Mouse (Mus musculus) v-Abl transformed pro-B cells (cell line): Measurements from ENCODE around the gene Map2k2.

Experiments
- in situ Hi-C, 2 experiments: fragments of 400-800 bp; cut with MboI; formaldehyde crosslinking; loops; one replicate each; pipeline ENCODE4 v1.15.1; 2025; ENCODE audit not compliant: unreplicated experiment in 2 of 2

Gene Map2k2

DNA sequence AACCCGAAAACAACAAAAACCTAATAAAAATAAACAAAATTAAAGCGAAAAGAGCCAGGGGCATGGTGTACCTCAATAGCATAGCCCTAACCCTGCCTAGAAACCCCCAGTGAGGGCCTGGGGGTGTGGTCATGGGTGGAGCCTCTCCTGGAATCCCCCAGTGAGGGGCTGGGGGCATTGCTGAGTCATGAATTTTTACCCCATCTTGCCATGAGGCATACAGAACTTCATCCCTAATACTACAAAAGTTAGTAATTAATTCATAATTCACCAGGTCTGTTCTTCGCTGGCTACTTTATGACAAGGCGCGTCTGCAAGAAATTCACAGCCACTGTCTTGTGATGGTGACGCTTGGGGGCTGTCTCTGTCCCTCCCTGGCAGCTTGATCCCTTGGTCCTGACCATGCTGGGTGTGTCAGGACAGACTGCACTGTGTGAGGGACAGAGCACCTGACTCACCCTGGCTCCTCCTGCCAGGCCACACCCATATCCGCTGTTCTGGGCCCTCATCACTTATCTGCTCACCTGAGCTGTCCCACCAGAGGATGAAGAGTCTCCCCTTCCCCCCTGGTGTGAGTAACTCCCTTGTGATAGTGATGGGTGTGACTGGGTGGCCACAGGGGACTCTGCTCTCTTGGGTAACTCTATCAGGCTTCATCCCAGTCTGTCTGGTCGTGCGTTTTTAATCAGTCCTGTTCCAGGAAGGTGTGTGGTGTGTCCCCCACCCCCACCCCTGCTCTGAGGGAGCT lies 10.6 kb upstream of the Map2k2 start:
- in situ Hi-C loops: loop anchor here (5.0 kb wide), 3 partner anchors 32 to 77 kb away; no protein-coding TSS in a partner anchor

DNA sequence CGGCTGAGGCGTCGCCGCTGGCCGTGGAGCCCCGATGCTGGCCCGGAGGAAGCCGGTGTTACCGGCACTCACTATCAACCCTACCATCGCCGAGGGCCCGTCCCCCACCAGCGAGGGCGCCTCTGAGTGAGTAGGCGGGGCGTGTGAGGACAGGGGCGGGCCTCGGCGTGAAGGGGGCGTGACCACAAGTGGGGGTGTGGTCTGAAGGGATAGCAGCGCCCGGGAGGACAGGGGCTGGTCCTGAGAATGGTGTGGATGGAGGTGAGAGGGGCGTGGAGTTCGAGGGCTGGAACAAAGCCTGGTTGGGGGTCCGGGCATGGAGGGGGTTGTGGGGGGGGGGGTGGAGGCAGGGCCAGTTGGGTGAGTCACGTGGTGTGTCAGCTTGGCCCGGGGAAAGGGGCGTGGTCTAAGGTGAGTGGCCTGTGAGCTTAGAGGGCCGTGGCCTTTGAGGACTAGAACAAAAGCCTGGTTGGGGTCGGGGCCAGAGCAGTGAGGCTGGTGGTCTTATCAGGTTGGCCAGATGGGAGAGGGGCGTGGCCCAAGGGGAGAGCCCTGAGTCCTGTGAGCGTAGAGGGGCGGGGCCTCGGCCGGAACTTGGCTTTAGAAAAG lies 502 bp downstream of the Map2k2 start:
- in situ Hi-C loops: no loop called here

DNA sequence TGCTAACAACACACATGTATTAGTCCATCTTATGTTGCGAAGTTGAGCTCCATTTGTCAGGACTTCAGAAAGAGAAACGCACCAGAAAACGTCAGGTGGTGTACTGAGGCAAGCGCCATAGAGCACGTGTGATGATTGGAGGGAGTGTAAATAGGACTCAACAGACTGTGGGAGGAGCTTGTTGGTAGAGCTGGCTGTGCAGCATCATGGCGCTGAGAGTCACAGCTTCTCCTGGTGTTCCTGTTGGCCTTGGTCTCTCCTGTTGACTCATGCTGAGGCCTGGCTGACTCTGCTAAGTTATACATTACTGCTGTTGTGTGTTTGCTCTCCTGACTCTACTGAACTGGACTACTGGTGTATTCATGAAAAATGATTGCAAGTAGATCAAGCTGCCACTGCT lies 7.2 kb downstream of the Map2k2 start:
- in situ Hi-C loops: no loop called here

DNA sequence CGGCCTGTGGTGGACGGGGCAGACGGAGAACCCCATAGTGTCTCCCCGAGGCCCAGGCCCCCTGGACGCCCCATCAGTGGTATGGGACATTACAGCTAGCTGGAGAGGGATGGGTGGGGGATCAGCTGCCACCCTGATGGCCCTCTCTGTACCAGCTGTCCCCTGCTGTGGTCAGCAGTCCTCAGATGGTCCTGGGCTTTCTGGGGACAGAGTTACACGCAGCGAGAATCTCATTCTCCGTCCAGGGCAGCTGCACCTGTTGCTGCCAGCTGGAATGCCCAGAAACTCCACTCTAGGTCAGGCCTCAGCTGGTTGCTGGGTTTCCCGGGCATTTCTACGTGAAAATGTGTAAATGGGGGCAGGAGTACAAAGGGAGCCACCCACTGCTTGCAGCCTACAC lies 13.9 kb downstream of the Map2k2 start:
- in situ Hi-C loops: no loop called here

DNA sequence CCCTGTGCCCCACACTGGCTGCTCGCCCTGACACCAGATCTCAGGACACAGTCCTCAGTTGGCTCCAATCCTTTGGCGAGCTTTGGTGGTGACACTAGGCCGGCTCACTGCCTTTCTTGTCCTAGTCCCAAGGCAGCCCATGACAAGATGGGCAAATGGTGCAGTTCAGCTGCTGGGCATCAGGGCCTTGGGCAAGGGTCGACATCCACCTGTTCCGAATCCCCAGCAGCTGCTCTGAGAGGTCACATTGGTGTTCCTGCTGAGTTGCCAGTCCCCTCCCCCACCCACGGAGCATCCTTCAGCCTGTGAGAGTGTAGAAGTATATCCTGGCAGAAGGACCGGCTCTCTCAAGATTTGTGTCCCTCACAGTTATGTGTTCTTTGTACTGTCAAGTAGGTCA lies 14.9 kb downstream of the Map2k2 start:
- in situ Hi-C loops: no loop called here

DNA sequence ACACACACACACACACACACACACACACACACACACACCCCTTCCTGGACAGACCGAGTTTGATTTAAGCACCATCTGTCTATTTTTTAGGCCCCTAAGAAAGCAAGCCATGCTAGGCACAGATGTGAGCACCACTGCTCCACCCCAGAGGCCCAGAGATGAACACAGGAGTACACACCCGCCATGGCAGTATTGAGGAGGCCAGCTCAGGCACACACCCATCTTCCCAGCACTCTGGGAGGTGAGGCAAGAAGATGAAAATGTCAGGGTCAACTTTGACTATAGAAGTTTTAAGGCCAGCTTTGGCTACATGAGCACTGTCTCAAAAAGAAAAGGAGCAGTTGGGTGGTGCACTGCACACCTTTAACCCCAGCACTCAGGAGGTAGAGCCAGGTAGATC lies 17.2 kb downstream of the Map2k2 start:
- in situ Hi-C loops: no loop called here

DNA sequence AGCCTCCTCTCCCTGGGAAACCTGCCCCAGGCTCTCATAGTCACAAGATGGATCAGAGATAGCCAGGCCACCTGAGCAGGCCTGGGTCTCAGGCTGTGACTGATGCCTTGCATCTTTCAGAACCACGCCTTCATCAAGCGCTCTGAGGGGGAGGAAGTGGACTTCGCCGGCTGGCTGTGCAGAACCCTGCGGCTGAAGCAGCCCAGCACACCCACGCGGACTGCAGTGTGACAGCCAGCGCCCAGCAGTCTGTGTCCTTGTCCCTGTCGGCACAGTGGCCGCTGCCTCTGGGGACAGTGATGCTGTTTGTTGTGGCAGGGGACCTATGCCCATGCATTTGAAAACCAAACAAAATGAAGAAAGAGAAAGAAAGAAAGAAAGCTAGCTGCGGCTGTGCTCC lies 17.8 kb downstream of the Map2k2 start:
- in situ Hi-C loops: no loop called here

DNA sequence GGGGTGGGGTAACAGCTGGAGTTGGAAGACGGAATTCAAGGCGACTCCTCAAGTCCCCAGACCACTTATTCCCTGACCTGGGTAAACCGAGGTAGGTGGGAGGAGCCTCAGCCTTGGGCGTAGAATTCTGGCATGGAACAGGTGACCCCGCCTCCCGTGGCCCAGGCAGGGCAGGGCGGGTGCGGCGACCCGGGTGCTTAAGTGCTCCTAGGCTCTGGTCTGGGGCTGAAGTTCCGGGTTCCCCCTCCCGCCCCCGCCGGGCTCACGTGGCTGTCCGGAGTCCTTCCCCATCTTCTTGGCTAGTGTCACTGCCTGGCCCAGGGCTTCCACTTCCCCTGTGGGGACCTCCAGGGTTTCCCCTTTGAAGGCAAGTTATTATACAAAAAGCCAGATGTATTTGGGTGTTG lies 28.5 kb downstream of the Map2k2 start:
- in situ Hi-C loops: loop anchor here in 1 of 2 experiments (5.0 kb wide), 1 partner anchor 33 kb away; the partner anchor contains the start of gene Pias4

DNA sequence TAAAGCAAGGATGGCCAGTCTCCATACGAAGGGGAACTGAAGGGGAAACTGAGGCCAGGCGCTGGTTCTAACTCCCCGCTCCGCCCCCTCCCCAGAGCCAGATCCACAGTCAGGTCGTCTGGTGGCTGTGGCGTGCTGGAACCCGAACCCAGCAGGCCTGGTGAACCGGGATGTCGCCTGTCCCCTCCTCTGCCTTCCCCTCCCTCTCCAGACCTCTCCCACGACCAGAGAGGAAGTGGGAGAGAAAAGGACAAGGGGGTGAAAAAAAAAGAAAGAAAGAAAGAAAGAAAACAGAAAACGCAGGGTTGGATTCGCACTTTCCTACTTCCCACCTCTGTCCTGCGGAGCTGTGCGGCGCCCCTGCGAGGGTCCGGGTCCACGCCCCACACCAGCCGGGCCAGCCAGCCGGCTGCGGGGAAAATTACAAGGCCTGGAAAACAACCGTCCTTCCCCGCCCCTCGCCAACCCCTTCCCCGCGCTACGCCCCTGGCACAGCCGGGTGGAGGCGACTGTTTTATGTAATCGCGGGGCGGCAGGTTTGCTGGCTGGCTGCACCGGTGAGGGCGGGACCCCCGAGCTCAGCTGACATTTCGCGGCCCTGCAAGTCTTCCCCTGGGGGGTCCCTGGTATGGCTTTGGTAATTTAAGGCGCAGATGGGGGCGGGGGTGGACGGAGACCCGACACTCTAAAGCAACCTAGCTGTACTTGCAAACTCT lies 29.4 kb downstream of the Map2k2 start, which contains the start of gene Zbtb7a:
TSS of gene Zbtb7a (plus strand) at position 255 of the 716 bp plus-strand sequence.
- in situ Hi-C loops: loop anchor here in 1 of 2 experiments (5.0 kb wide), 1 partner anchor 32 kb away; the partner anchor contains the start of gene Pias4

DNA sequence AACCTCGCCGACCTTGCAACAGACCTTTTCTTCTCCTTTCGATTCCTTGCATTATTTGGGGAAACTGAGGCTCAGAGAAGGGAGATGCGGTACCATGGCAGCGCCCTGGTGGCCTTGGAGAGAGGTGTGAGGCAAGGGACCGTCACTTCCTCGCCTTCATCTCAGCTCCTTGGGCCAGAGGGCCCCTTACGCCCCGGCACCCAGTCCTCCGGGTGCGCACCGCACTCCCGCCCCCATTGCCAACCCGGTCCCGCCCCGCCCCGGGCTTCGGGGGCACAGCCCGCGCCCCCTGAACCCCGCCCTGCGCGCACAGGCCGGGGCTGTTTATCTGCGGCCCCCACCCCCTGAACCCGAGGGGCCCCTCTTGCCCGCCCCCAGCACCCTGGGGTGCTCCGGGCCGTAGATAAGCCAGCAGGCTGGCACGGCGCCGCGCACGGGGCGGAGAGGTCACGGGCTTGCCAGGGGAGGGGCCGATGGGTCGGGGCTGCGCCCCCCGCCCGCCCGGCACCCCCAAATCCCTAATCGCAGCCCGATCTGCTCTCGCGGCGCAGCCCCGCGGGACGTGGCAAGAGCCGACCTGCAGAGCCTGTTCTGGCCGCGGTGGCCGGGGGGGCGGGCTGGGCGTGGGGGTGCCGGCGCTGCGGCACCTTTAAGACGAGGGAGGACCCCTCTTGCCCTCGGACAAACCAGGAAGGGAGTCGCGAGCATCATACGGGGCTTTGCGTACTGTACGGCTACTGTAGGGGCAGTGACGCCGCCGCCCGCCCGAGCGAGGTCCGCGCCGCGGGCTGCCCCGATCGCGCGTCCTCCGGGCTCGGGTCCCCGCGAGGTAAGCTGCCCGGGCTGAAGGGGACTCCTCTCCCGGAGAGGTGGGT lies 30.4 kb downstream of the Map2k2 start:
- in situ Hi-C loops: no loop called here

DNA sequence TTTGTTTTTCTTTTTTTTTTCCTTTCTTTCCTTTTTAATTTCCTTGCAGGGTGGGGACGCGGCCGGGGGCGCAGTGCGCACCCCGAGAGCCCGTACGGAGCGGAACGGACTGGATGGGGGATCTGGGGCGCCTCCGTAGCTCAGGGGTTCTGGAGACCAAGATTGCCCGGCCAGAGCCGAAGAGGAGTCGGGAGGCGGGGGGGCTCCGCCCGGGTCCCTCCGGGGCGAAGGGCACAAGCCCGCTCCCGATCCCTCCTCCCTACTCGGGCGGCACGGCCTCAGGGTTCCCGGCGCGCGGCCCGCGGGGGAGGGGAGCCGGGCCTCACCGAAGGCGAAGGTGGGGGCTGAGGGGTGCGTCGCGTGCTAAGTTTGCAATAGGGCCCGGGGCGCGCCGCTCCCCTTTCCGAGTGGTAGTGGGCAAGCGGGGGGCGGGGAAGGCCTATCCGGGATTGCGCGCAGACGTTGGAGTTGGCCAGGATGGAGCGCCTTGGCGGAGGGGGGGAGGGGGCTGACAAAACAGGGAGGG lies 31.1 kb downstream of the Map2k2 start:
- in situ Hi-C loops: no loop called here

DNA sequence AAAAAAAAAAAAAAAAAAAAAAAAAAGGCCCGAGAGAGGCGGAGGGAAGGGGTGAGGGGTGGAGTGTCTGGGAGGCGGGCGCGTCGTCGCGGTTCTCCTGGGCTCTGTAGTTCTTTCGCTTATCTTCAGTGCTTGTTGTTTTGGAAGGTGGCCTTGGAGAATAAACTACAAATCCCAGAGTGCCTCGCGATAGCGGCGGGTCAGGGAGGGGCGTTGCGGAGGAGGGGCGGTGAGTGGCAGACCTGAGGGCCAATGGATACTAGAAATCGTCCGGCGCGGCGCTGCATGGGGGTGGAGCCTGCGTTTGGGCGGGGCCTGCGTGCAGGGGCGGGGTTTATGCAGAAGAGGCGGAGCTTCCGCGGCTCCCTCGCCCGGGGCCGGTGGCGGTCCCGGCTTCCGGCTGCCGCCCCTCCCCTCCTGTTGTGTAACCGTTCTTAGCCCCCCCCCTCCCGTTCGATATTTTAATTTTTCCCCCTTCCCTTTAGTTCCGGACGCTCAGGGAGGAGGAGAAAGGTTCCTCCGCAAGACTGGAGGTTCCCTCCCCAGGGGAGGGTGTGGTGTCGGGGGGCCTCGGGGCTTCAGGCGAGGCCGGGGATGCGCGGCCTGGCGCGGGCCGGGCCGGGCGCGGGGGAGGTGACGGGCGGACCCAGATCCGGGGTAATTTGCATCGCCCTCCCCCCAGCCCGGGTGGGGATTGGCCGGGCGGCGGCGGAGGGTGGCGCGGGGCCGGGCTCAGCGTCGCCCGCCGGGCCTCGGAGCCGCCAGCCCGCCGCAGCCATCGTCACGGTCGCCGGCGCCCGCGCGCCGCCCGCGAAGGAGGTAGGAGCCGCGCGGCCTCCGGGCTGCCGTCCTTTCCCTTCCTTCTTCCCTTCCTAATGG lies 31.8 kb downstream of the Map2k2 start:
- in situ Hi-C loops: no loop called here

DNA sequence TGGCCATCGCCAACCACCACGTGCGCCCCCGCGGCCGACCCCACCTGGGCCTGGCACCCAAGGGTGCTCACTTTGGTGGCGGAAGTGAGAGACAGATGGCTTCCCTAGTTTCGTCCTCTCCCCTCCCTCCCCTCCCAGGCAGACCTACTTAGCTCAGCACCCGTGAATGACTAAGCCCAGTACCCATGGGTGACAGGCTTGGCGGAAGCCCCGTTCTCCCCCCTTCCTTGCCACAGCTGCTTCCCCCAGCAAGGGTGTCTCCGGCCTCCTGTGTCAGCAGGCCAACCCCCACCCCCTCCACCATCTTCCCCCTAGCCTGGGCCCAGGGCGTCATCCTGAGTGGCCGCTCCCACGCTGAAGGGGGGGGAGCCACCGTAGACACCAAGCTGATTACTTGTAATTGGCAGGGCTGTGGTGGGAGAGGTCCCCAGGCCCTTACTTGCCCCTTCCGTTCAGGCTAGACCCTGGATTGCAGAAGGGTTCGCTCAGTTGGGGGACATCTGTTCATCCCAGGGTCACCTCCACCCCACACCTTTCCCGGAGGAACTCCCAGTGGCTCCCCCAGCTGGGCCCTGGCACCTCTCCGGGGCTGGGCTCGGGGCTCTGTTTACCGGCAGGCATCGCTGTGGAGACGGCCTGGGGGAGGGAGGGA lies 32.5 kb downstream of the Map2k2 start:
- in situ Hi-C loops: no loop called here

DNA sequence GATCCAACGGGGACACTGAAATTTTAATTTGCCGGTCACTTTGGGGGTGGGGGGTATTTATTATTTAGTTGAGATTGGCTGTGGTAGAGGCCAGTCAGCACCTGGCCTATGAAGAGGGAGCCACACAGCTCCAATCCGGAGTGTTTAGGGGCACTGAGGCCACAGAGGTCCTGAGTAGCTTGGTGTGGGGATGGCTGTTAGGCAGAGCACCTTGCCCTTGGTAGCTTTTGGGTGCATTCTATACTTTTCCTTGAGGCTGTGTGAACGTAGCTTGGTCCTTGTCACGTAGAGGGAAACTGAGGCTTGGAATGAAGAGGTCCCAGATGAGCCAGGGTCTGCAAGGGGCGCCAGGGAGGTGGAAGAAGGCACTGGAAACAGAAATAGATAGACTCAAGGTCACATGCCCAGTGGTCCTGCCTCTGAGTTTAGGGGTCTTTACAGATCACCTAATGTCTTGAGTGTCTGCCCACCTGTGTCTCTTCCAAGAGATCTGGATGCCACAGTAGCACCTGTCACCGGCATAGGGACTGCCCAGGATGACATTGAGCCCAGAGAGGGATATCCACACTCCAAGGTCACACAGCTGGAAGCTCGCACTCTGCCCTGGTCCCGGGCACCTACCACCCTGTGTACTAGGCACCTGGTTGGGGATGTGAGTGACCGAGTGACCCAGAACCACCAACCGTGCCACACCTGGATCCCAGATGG lies 33.3 kb downstream of the Map2k2 start:
- in situ Hi-C loops: no loop called here

DNA sequence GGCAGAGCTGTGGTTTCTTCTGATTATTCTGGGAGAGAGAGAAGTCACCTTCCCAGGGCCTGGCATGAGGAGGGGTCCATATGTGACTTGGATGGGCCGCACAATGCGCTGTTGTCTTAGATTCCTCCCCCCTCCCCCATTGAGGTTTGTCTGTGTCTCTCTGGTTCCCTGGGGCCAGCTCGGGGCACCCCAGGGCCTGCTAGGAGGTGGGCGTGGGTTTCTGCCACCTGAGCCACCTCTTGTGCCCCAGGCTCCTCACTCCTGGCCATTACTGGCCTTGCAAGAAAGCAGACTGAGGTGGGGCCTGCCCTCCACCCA lies 33.8 kb downstream of the Map2k2 start:
- in situ Hi-C loops: no loop called here

DNA sequence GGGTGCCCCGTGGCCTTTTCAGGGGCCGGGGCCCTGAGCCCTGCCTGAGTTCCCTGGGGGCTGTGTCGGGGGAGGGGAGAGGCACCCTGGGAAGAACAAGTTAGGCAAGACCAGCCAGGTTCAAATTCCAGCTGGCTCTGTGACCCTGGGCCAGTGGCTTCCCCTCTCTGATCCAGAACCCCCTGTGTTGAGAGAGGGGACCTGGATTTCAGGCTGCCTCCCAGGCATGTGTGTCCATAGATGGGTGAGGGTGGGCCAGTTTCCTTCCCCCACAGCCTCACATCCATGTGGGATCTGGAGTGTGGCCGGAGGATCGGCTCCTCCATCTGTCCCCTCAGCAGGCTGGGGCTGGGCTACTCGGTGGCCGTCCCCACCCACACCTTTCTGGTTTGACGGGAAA lies 34.3 kb downstream of the Map2k2 start:
- in situ Hi-C loops: no loop called here

DNA sequence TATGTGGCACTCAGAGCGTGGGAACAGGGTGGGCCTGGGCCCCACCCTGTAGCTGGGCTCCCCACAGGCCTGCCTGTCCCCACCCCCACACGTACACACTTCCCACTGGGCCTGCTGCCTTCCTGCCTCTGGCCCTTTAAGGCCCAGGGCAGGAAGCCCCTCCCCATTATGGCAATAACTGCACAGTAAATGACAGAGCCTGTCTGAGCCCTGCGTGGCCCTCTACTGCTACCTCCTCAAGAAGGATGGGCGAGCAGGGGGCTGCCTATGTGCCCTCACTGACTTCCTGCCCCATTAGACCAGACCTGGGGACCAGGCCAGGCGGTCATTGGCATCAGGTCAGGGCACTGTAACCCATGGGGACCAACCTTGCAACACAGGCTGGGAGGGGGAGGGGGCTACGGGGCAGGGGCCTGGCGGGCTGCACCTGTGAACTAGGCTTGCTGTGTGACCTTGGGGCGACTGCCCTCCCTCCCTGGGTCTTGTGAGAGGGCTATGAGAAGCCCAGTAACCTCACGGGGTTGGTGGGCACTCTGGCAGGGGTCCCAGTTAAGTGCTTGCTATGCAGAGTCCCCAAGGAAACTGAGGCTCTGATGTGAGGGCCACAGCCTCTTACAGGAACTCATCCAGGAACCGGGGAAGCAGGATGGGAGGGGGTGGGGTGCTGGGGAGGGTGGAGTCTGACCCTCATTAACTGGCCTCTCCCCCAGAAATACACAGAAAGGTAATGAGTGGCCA lies 35.2 kb downstream of the Map2k2 start:
- in situ Hi-C loops: no loop called here
